Mouse (Mus musculus) liver, embryonic 13.5 days (tissue): Measurements from ENCODE around the gene Tnfrsf18. TPM values are rescaled to one million over a fixed set of nuclear protein-coding genes. Genes with fewer than 3 reads are reported as not detected.

ENCODE experiments used
- ATAC-seq: fragments of 200-750 bp; cut with Nextera tagmentation; 2 replicates; pipeline ENCODE4 v1.8.0; 2017; ENCODE audit warnings: low read depth, mild to moderate bottlenecking, moderate number of reproducible peaks, moderate library complexity
- DNase-seq: peaks from one replicate; pipeline ENCODE4 v3.0.0; 2022
- H3K27ac ChIP-seq: fragments of 300-500 bp; sonication (generic); 2 replicates; pipeline ENCODE4 v1.5.1; 2015; ENCODE audit warnings: moderate library complexity, mild to moderate bottlenecking, inconsistent platforms
- H3K27me3 ChIP-seq: fragments of 300-500 bp; sonication (generic); 2 replicates; pipeline ENCODE4 v1.6.1; 2015; ENCODE audit warnings: mild to moderate bottlenecking, inconsistent platforms
- H3K36me3 ChIP-seq: fragments of 300-500 bp; sonication (generic); 2 replicates; pipeline ENCODE4 v1.6.1; 2015; ENCODE audit warnings: mild to moderate bottlenecking, inconsistent platforms
- H3K4me1 ChIP-seq: fragments of 300-500 bp; sonication (generic); replicated peaks from 2 replicates; pipeline ENCODE4 v1.6.1; 2015; ENCODE audit warnings: inconsistent platforms
- H3K4me2 ChIP-seq: fragments of 300-500 bp; sonication (generic); 2 replicates; pipeline ENCODE4 v1.6.1; 2015; ENCODE audit warnings: inconsistent platforms, mild to moderate bottlenecking, moderate library complexity
- H3K4me3 ChIP-seq: fragments of 300-500 bp; sonication (generic); replicated peaks from 2 replicates; pipeline ENCODE4 v1.5.1; 2015; ENCODE audit warnings: mild to moderate bottlenecking, inconsistent platforms
- H3K9ac ChIP-seq: fragments of 300-500 bp; sonication (generic); 2 replicates; pipeline ENCODE4 v1.6.1; 2015; ENCODE audit warnings: mild to moderate bottlenecking, inconsistent platforms
- H3K9me3 ChIP-seq: fragments of 300-500 bp; sonication (generic); replicated peaks from 2 replicates; pipeline ENCODE4 v1.6.1; 2016; ENCODE audit warnings: inconsistent platforms
- WGBS: fragments of 180-500 bp; shearing (Covaris S2); methylation state at CpG from one replicate; pipeline ENCODE4 v1.1.7; 2015; ENCODE audit not compliant: insufficient replicate concordance; 5-methylcytosine and 5-hydroxymethylcytosine counted together
- polyA plus RNA-seq: library from polyadenylated mRNA; unstranded; fragments of >200 nt; fragmentation: Nextera tagmentation; extraction: Ambion mirVana; gene quantifications from 2 replicates; pipeline ENCODE4 v1.2.1, GENCODE M21; 2015

Tnfrsf18 gene
- polyA plus RNA-seq, 1 experiment from 2014 or later: 0.65 TPM

- H3K36me3 ChIP-seq: peaks cover 52% of the 10 kb centered on the region
- no peaks in the 10 kb centered on the region for H3K9me3 ChIP-seq
- H3K27ac ChIP-seq: no peak overlapping the region
- H3K9ac ChIP-seq: no peak overlapping the region
- no peak overlapping the region for H3K4me2 ChIP-seq
- H3K27me3 ChIP-seq: no peaks in the 10 kb centered on the region
- DNase-seq: no peak
- ATAC-seq: no peak
- H3K4me3 ChIP-seq: no peak overlapping the region
- WGBS: 78% methylated on average over 2 of the region's 2 CpGs
- H3K4me1 ChIP-seq: no peaks in the 10 kb centered on the region
Measured at GRCm38 (mm10) chr4:156014436-156014835, 11.5 kb upstream of the Tnfrsf18 start.

GRCm38 (mm10) chr4:156019771-156020170 is 6.2 kb upstream of the Tnfrsf18 start:
- WGBS: 83% methylated on average over 12 of the region's 12 CpGs
- no peak overlapping the region for H3K4me2 ChIP-seq
- H3K4me3 ChIP-seq: no peak overlapping the region
- peaks cover 8% of the 10 kb centered on the region for H3K36me3 ChIP-seq
- H3K4me1 ChIP-seq: peaks cover 9% of the 10 kb centered on the region
- H3K27ac ChIP-seq: no peak overlapping the region
- no peaks in the 10 kb centered on the region for H3K27me3 ChIP-seq
- H3K9me3 ChIP-seq: no peaks in the 10 kb centered on the region
- DNase-seq: no peak
- no peak overlapping the region for H3K9ac ChIP-seq
- no peak for ATAC-seq

- no peak overlapping the region for H3K27ac ChIP-seq
- H3K4me1 ChIP-seq: peaks cover 17% of the 10 kb centered on the region
- no peak overlapping the region for H3K9ac ChIP-seq
- DNase-seq (no peak), ATAC-seq (no peak)
- H3K9me3 ChIP-seq: no peaks in the 10 kb centered on the region
- H3K27me3 ChIP-seq: no peaks in the 10 kb centered on the region
- H3K36me3 ChIP-seq: peaks cover 2% of the 10 kb centered on the region; the same call in 1 of the 2 replicates
- H3K4me3 ChIP-seq: no peak overlapping the region
- no peak overlapping the region for H3K4me2 ChIP-seq
- WGBS: 49% methylated on average over 3 of the region's 3 CpGs
Measured at GRCm38 (mm10) chr4:156021381-156021780, 4.6 kb upstream of the Tnfrsf18 start.

- H3K4me2 ChIP-seq: no peak overlapping the region
Measured at GRCm38 (mm10) chr4:156021942-156022419, 4.0 kb upstream of the Tnfrsf18 start.

GRCm38 (mm10) chr4:156023520-156023919 is 2.4 kb upstream of the Tnfrsf18 start:
- no peak overlapping the region for H3K4me3 ChIP-seq
- H3K27me3 ChIP-seq: no peaks in the 10 kb centered on the region
- 71% methylated on average over 9 of the region's 9 CpGs for WGBS
- ATAC-seq (no peak), DNase-seq (no peak)
- H3K36me3 ChIP-seq: peaks cover 5% of the 10 kb centered on the region; the same call in 1 of the 2 replicates
- H3K4me2 ChIP-seq: no peak overlapping the region
- no peak overlapping the region for H3K27ac ChIP-seq
- H3K9ac ChIP-seq: no peak overlapping the region
- H3K4me1 ChIP-seq: peaks cover 17% of the 10 kb centered on the region
- no peaks in the 10 kb centered on the region for H3K9me3 ChIP-seq

More at GRCm38 (mm10) chr4:156021942-156022419, 4.0 kb upstream of the Tnfrsf18 start:
- Histone ChIP-seq H3K9ac (no peak overlapping the region), H3K4me3 (no peak overlapping the region), H3K27ac (no peak overlapping the region), H3K9me3 (no peaks in the 10 kb centered on the region), H3K4me1 (peaks cover 17% of the 10 kb centered on the region), H3K36me3 (no peaks in the 10 kb centered on the region), H3K27me3 (no peaks in the 10 kb centered on the region)
- ATAC-seq (no peak), DNase-seq (no peak)
- WGBS: 27% methylated on average over 9 of the region's 9 CpGs

GRCm38 (mm10) chr4:156024184-156024583 is 1.8 kb upstream of the Tnfrsf18 start:
- Histone ChIP-seq H3K4me1 (peaks cover 17% of the 10 kb centered on the region), H3K27me3 (no peaks in the 10 kb centered on the region), H3K4me3 (no peak overlapping the region), H3K36me3 (peaks cover 5% of the 10 kb centered on the region; the same call in 1 of the 2 replicates), H3K27ac (no peak overlapping the region), H3K4me2 (no peak overlapping the region), H3K9ac (no peak overlapping the region), H3K9me3 (no peaks in the 10 kb centered on the region)
- DNase-seq: no peak
- 76% methylated on average over 7 of the region's 7 CpGs for WGBS
- no peak for ATAC-seq

- H3K27me3 ChIP-seq: no peaks in the 10 kb centered on the region
- H3K4me1 ChIP-seq: peaks cover 36% of the 10 kb centered on the region
- H3K27ac ChIP-seq: no peak overlapping the region
- DNase-seq (no peak), ATAC-seq (no peak)
- no peaks in the 10 kb centered on the region for H3K9me3 ChIP-seq
- no peak overlapping the region for H3K4me2 ChIP-seq
- 82% methylated on average over 7 of the region's 7 CpGs for WGBS
- H3K9ac ChIP-seq: no peak overlapping the region
- peaks cover 5% of the 10 kb centered on the region; the same call in 1 of the 2 replicates for H3K36me3 ChIP-seq
- no peak overlapping the region for H3K4me3 ChIP-seq
Measured at GRCm38 (mm10) chr4:156028580-156028979, 2.6 kb downstream of the Tnfrsf18 start.

GRCm38 (mm10) chr4:156030651-156031118 is 4.7 kb downstream of the Tnfrsf18 start:
- no peaks in the 10 kb centered on the region for H3K9me3 ChIP-seq
- ATAC-seq (no peak), DNase-seq (no peak)
- H3K36me3 ChIP-seq: peaks cover 5% of the 10 kb centered on the region; the same call in 1 of the 2 replicates
- no peak overlapping the region for H3K27ac ChIP-seq
- peaks cover 18% of the 10 kb centered on the region for H3K27me3 ChIP-seq
- 55% methylated on average over 9 of the region's 9 CpGs for WGBS
- peaks cover 35% of the 10 kb centered on the region for H3K4me1 ChIP-seq
- peak overlapping the region; percentile 59 for H3K4me2 ChIP-seq
- H3K4me3 ChIP-seq: peak overlapping the region; percentile 50
- H3K9ac ChIP-seq: peak overlapping the region; percentile 44

GRCm38 (mm10) chr4:156031255-156031592 is 5.3 kb downstream of the Tnfrsf18 start:
- peak overlapping the region; percentile 44 for H3K9ac ChIP-seq
- WGBS: 23% methylated on average over 7 of the region's 7 CpGs
- peaks cover 30% of the 10 kb centered on the region for H3K4me1 ChIP-seq
- DNase-seq (no peak), ATAC-seq (peak; percentile 13)
- peaks cover 5% of the 10 kb centered on the region; the same call in 1 of the 2 replicates for H3K36me3 ChIP-seq
- H3K9me3 ChIP-seq: no peaks in the 10 kb centered on the region
- no peak overlapping the region; the same call in 1 of the 2 replicates for H3K27ac ChIP-seq
- H3K4me3 ChIP-seq: peak overlapping the region; percentile 50
- H3K27me3 ChIP-seq: peaks cover 24% of the 10 kb centered on the region
- H3K4me2 ChIP-seq: peak overlapping the region; percentile 59

GRCm38 (mm10) chr4:156031593-156032391 is 5.8 kb downstream of the Tnfrsf18 start:
- H3K4me2 ChIP-seq: peak overlapping the region; percentile 59
- H3K27me3 ChIP-seq: peaks cover 28% of the 10 kb centered on the region
- H3K36me3 ChIP-seq: peaks cover 5% of the 10 kb centered on the region; the same call in 1 of the 2 replicates
- H3K9me3 ChIP-seq: no peaks in the 10 kb centered on the region
- peaks cover 28% of the 10 kb centered on the region for H3K4me1 ChIP-seq
- peak; percentile 71 for ATAC-seq
- peak overlapping the region; percentile 50 for H3K4me3 ChIP-seq
- H3K9ac ChIP-seq: peak overlapping the region; percentile 44
- 3% methylated on average over 24 of the region's 24 CpGs for WGBS
- DNase-seq: no peak
- H3K27ac ChIP-seq: peak overlapping the region; percentile 72

GRCm38 (mm10) chr4:156032856-156033255 is 6.9 kb downstream of the Tnfrsf18 start:
- H3K9me3 ChIP-seq: no peaks in the 10 kb centered on the region
- peaks cover 28% of the 10 kb centered on the region for H3K27me3 ChIP-seq
- DNase-seq: no peak
- WGBS: 39% methylated on average over 4 of the region's 4 CpGs
- H3K4me1 ChIP-seq: peaks cover 28% of the 10 kb centered on the region
- no peak overlapping the region for H3K9ac ChIP-seq
- no peak overlapping the region for H3K4me3 ChIP-seq
- no peak for ATAC-seq
- peaks cover 5% of the 10 kb centered on the region; the same call in 1 of the 2 replicates for H3K36me3 ChIP-seq
- H3K27ac ChIP-seq: no peak overlapping the region; the same call in 1 of the 2 replicates
- H3K4me2 ChIP-seq: no peak overlapping the region
